Mouse (Mus musculus) E14TG2a.4 (cell line): ENCODE measurements around the gene Tspan12.
"Not testable (repeated sequence)": the region's sequence is repeated elsewhere in the genome, so short reads cannot be mapped to it uniquely, and the experiment has no call there.

Experiments used
- CTCF ChIP-seq: conservative IDR thresholded peaks from 2 replicates; pipeline ENCODE4 v1.5.1; 2014; ENCODE audit warnings: low read length
- NANOG ChIP-seq: IDR thresholded peaks from 2 replicates; pipeline ENCODE4 v1.6.1; 2014; ENCODE audit warnings: borderline replicate concordance, low read length, mixed read lengths
- POU5F1 ChIP-seq: IDR thresholded peaks from 2 replicates; pipeline ENCODE4 v1.6.1; 2014; ENCODE audit warnings: low read length, borderline replicate concordance

- not testable (repeated sequence) for TF ChIP-seq CTCF, POU5F1, NANOG
Observed at GRCm38 (mm10) chr6:21887971-21888370, 35.7 kb upstream of the Tspan12 start.
